Mouse (Mus musculus): Measurements from ENCODE around the gene Gm35315. TPM values are rescaled to one million over a fixed set of nuclear protein-coding genes. Genes with fewer than 3 reads are reported as not detected.

Gene Gm35315
- total and polyA plus RNA-seq, 3 experiments = not detected

DNA sequence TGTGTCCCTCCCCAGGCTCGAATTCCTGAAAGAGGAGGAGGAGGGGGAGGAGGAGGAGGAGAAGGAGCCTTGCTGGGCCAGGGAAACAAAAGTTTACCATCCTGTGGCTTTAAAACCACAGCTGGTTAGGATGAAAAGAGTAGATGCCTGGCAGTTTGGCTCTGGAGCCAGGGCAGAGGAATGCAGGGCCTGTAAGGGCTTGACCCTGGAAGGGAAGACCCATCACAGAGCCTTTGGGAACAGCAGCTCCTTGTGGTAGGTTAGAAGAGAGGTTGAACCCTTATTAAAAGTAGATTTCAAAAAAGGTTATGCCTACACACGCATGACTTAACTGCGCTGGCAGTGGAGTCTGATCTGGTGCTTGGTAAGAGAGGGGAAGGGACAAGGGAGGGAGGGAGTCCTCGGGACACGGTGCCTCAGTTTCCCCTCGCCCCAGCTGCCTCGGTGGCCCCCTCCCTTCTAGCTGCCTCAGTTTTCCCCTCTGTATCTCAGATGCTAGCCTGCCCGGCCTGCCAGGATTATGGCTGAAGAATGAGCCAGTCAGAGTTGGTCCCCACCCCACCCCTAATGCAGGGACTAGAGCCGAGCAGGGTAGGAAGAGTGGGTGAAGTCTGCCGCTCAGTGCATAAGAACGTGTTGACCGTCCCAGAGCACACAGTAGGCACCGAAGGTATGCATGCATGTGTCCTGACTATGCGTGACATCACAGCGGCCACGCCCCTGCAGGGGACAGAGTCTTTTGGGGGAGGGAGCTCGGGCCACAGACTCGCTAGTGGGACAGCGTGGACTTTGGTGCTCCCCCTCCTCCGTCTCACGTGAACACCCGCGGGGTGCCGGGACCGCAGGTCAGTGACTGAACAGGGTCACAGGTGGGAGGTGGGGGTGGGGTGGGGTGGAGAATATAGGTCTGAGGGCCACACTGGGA, 5.7 kb upstream of the Gm35315 start, which contains the start of gene Plcxd1:
Gene Plcxd1 (plus strand): TSS at position 314 of the 925 bp plus-strand sequence.
- Histone ChIP-seq H3K79me2 (replicated peaks; ENCODE audit: control insufficient read depth, insufficient read depth, low read length) (no peaks in the 10 kb centered on the region), H3K36me3 (ENCODE audit: control insufficient read depth, insufficient read depth, low read length) (no peaks in the 10 kb centered on the region), H3K4me1 (ENCODE audit: control insufficient read depth, insufficient read depth, low read length) (peaks cover 2% of the 10 kb centered on the region), H3K27ac (no peak within 1 kb of the TSS), H3K4me3 (no peak within 1 kb of the TSS), H3K9ac (ENCODE audit: low read depth, low read length) (no peak within 1 kb of the TSS), H3K27me3 (ENCODE audit: control insufficient read depth, insufficient read depth, low read length) (peaks cover 2% of the 10 kb centered on the region; the same call in 1 of the 2 replicates)
- intact Hi-C loops (cut with DNase I) = loop anchor here (10.0 kb wide), 1 partner anchor 175 kb away; the partner anchor contains the start of gene Gm15446
- TF ChIP-seq POLR2A (IDR thresholded peaks at IDR 0.05; ENCODE audit: insufficient read depth, low read depth, low read length) = no peak
- TF ChIP-seq CTCF (IDR thresholded peaks at IDR 0.05) = no peak
- WGBS = 16% methylated on average over 25 of the region's 25 CpGs
- no peak for DNase-seq

DNA sequence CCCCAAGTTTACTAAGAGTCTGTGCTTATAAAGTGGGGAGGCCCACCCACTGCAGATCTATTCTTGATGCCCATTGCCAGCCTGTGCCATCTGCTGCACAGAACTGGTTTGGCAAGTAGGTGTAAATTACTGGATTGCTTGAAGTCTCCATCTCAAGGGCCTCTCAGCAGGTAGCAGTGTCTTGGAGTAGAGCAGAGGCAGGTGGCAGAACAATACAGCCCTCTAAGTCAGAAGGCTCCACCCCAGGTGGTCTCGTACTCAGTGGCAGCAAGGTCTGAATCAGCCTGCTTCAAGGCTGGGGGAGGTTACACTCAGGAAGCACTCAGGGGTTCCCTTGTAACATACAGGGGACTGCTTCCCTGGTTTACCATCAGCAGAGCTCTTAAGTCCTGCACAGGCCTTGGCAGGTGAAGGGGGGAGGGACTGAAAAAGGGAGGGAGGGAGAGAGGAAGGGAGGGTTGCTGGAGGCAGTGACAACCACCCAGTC, 4.8 kb upstream of the Gm35315 start:
- no peak for DNase-seq
- WGBS = 65% methylated on average over 1 of the region's 1 CpGs
- Histone ChIP-seq H3K27me3 (ENCODE audit: control insufficient read depth, insufficient read depth, low read length) (peaks cover 2% of the 10 kb centered on the region; the same call in 1 of the 2 replicates), H3K4me3 (no peak overlapping the region), H3K9ac (ENCODE audit: low read depth, low read length) (no peak overlapping the region), H3K27ac (no peak overlapping the region), H3K4me1 (ENCODE audit: control insufficient read depth, insufficient read depth, low read length) (peaks cover 2% of the 10 kb centered on the region), H3K36me3 (ENCODE audit: control insufficient read depth, insufficient read depth, low read length) (no peaks in the 10 kb centered on the region), H3K79me2 (replicated peaks; ENCODE audit: control insufficient read depth, insufficient read depth, low read length) (no peaks in the 10 kb centered on the region)
- intact Hi-C loops (cut with DNase I) = no loop called here
- TF ChIP-seq POLR2A (IDR thresholded peaks at IDR 0.05; ENCODE audit: insufficient read depth, low read depth, low read length) (no peak), EP300 (IDR thresholded peaks at IDR 0.05; ENCODE audit: insufficient read depth, low read depth, low read length) (no peak), CTCF (IDR thresholded peaks at IDR 0.05) (no peak)

DNA sequence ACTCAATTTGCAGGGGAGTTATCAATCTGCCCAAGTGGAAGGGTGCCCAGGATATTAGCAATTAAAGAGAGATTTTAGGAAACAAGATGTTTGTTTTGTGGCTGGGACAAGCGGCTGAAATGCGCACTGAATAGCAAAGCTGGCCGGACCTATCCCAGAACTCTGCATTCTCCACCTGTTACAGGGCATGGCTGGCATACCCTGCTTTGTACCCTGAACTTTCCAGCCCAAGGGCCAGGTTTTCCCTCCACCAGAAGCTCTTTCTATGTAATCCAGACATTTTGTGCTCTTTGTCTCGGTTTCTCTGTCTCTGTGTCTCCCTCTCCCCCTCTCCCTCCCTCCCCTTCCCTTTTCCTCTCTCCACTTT, 610 bp upstream of the Gm35315 start:
- H3K4me3 ChIP-seq = peak overlapping the region; percentile 61
- peak overlapping the region; percentile 67 for H3K27ac ChIP-seq
- H3K27me3 ChIP-seq (ENCODE audit: control insufficient read depth, insufficient read depth, low read length) = no peaks in the 10 kb centered on the region
- no peaks in the 10 kb centered on the region; the same call in 1 of the 2 replicates for H3K4me1 ChIP-seq (ENCODE audit: control insufficient read depth, insufficient read depth, low read length)
- H3K36me3 ChIP-seq (ENCODE audit: control insufficient read depth, insufficient read depth, low read length) = no peaks in the 10 kb centered on the region
- H3K9ac ChIP-seq (ENCODE audit: low read depth, low read length) = peak overlapping the region; percentile 56
- H3K79me2 ChIP-seq (replicated peaks; ENCODE audit: control insufficient read depth, insufficient read depth, low read length) = no peaks in the 10 kb centered on the region
- TF ChIP-seq CTCF (IDR thresholded peaks at IDR 0.05) (no peak), POLR2A (IDR thresholded peaks at IDR 0.05; ENCODE audit: insufficient read depth, low read depth, low read length) (no peak), EP300 (IDR thresholded peaks at IDR 0.05; ENCODE audit: insufficient read depth, low read depth, low read length) (no peak)
- intact Hi-C loops (cut with DNase I) = loop anchor here (5.0 kb wide), 1 partner anchor 38 kb away; no protein-coding TSS in a partner anchor
- DNase-seq = no peak
- WGBS = 6% methylated on average over 4 of the region's 4 CpGs

DNA sequence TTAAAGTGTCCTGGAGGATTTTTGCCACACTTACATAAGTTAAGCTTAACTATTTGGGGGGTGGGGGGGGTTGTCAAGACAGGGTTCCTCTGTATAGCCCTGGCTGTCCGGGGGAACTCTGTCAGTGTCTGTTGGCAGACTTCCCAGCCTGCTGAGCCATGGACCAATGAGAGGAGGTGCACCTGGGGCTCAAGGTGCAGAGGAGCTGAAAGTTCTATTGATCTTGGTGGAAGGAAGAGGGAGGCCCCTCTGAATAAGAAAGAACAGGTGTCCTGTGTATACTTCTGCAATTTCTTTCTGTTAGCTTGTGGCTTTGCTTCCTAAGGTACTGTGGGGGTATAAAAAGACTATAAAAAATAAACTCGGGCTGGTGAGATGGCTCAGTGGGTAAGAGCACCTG, 2.7 kb downstream of the Gm35315 start:
- H3K4me3 ChIP-seq = no peak overlapping the region
- WGBS = 53% methylated on average over 2 of the region's 2 CpGs

DNA sequence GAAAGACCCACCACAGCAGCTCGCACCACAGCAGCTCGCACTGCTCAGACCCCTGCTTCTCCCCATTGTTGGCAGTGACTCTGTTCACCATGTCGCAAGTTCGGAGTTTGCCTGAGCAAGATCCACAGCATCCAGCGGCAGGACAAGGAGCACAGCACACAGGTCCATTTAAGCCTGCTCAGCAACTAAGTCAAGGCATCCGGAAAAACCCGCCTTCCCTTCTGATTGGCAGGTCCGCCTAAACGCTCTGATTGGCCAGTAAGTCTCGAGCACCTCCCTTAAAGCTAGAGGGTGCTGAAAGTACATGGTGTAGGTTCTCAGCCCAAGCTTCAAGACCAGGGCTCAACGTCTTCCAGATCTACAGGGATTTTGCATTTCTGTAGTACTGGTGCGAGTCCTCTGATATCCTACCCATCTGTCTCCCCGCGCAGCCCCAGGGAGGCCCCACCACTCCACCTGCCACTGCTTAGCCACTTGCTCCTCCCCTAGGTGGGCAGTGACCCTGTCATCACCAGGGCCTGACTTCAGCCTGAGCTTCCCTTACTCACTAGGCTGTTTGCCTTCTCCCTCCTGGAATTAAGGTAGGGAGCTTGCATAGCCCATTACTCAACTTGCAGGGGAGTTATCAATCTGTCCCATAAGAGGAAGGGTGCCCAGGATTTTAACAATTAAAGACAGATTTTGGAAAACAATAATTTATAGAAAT, 7.9 kb downstream of the Gm35315 start:
- H3K4me1 ChIP-seq (ENCODE audit: control insufficient read depth, insufficient read depth, low read length) = no peaks in the 10 kb centered on the region
- no peak overlapping the region for H3K9ac ChIP-seq (ENCODE audit: low read depth, low read length)
- DNase-seq = no peak
- no peak for TF ChIP-seq POLR2A (IDR thresholded peaks at IDR 0.05; ENCODE audit: insufficient read depth, low read depth, low read length)
- no peak for TF ChIP-seq CTCF (IDR thresholded peaks at IDR 0.05)
- TF ChIP-seq EP300 (IDR thresholded peaks at IDR 0.05; ENCODE audit: insufficient read depth, low read depth, low read length) = no peak
- no peak overlapping the region for H3K4me3 ChIP-seq
- intact Hi-C loops (cut with DNase I) = no loop called here
- H3K36me3 ChIP-seq (ENCODE audit: control insufficient read depth, insufficient read depth, low read length) = no peaks in the 10 kb centered on the region
- WGBS = 23% methylated on average over 14 of the region's 14 CpGs
- H3K27ac ChIP-seq = no peak overlapping the region
- H3K27me3 ChIP-seq (ENCODE audit: control insufficient read depth, insufficient read depth, low read length) = no peaks in the 10 kb centered on the region
- no peaks in the 10 kb centered on the region for H3K79me2 ChIP-seq (replicated peaks; ENCODE audit: control insufficient read depth, insufficient read depth, low read length)

More for the DNA sequence above, 2.7 kb downstream of the Gm35315 start:
- no peak overlapping the region for H3K27ac ChIP-seq
- no peak for DNase-seq
- no peaks in the 10 kb centered on the region; the same call in 1 of the 2 replicates for H3K4me1 ChIP-seq (ENCODE audit: control insufficient read depth, insufficient read depth, low read length)
- no peak overlapping the region for H3K9ac ChIP-seq (ENCODE audit: low read depth, low read length)
- TF ChIP-seq POLR2A (IDR thresholded peaks at IDR 0.05; ENCODE audit: insufficient read depth, low read depth, low read length) (no peak), EP300 (IDR thresholded peaks at IDR 0.05; ENCODE audit: insufficient read depth, low read depth, low read length) (no peak)
- no peaks in the 10 kb centered on the region for H3K36me3 ChIP-seq (ENCODE audit: control insufficient read depth, insufficient read depth, low read length)
- H3K27me3 ChIP-seq (ENCODE audit: control insufficient read depth, insufficient read depth, low read length) = no peaks in the 10 kb centered on the region
- H3K79me2 ChIP-seq (replicated peaks; ENCODE audit: control insufficient read depth, insufficient read depth, low read length) = no peaks in the 10 kb centered on the region
- intact Hi-C loops (cut with DNase I) = loop anchor here (5.0 kb wide), 1 partner anchor 34 kb away; no protein-coding TSS in a partner anchor
